Mouse (Mus musculus) spleen, adult 2 months (tissue): Measurements from ENCODE around the gene Slc6a6.

Experiments used
- CTCF ChIP-seq: fragments of 200-500 bp; IDR thresholded peaks from 2 replicates; pipeline ENCODE4 v1.5.1; 2011; ENCODE audit warnings: mild to moderate bottlenecking, inconsistent platforms; ENCODE audit not compliant: insufficient read depth, insufficient read length, insufficient replicate concordance; ENCODE audit errors: extremely low read depth
- POLR2A ChIP-seq: fragments of 200-500 bp; IDR thresholded peaks from 2 replicates; pipeline ENCODE4 v1.6.1; 2011; ENCODE audit warnings: low read depth, low read length, inconsistent platforms

- TF ChIP-seq CTCF (no peak), POLR2A (no peak)
Observed at GRCm38 (mm10) chr6:91691576-91691975, 7.7 kb downstream of the Slc6a6 start.
